Mouse (Mus musculus) right cerebral cortex, postnatal 25 days (tissue): ENCODE data around the gene Ptgis.

Experiments used
- DNase-seq: peaks from one replicate; pipeline ENCODE4 v3.0.0; 2022

Gene Ptgis

GRCm38 (mm10) chr2:167150135-167150534 is 90.3 kb downstream of the Ptgis start:
- DNase-seq = no peak

DNA sequence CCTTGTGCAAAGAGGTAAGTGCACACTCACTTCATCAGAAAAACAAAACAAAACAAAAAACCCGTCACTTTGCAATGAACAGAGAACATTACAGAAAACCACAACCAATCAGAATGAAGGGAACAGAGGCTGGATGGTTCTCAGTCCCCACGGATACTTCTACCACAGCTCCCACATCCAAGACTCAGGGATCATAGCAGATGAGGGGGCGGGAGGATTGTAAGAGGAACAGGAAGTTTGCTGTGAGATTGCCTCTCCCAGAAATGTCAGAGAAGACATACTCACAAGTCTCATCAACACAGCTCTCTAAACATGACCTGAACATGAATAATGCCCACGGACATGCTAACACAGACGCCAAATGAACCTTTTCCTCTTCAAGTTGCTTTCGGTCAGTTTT is 91.4 kb downstream of the Ptgis start:
- no peak for DNase-seq

- no peak for DNase-seq
Observed at GRCm38 (mm10) chr2:167147708-167148107, 92.7 kb downstream of the Ptgis start.

GRCm38 (mm10) chr2:167145904-167146303 is 94.5 kb downstream of the Ptgis start:
- DNase-seq = no peak

- DNase-seq = peak; percentile 69
Observed at GRCm38 (mm10) chr2:167144439-167145307, 95.7 kb downstream of the Ptgis start.

DNA sequence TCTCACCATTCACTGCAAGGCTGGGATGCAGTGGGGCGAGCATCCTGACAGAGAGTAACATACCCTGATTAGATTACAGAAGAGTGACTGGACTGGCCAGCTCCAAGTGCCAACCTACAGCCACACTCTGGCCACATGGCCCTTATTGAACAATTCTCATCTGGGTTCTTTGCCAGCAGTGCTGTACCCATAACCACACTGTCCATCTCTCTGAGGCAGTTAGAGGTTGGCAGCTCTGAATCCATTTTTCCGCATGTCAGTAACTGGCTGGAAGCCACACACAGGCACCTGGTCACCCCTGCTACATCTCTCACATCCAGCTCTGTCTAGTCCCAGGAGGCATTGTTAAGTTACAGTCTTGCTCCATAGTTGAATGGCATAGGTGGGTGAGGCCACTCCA is 96.5 kb downstream of the Ptgis start:
- no peak for DNase-seq

GRCm38 (mm10) chr2:167142282-167142681 is 98.1 kb downstream of the Ptgis start:
- DNase-seq = no peak

- no peak for DNase-seq
Observed at GRCm38 (mm10) chr2:167141810-167142209, 98.6 kb downstream of the Ptgis start.
